Mouse (Mus musculus): ENCODE measurements around the gene Acad9.

DNA sequence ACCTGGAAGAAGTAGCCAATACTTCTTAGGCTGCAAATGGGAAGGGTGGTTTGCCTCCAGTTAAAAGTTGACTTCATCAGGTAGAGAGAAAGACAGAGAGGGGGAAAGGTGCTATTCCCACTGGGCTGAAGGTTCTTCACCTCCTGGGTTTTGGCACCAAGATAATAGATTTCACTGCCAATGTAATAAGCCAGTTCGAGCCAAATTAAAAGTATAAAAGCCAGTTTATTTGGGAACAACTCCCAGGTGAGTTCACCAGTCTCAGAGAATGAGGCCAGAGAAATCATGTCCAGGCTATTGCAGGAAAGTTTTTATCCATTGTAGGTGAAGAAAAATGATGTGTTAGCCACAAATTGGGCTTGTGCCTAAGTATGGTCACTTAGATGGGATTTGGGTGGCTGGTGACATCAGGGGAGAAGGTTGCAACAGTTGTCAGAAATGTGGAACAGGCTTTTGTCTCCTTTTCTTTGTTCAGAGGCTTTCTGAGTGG is 72.4 kb downstream of the Acad9 start:
- TF ChIP-seq GATA1 (IDR thresholded peaks at IDR 0.05; ENCODE audit: low read length), result no peak
- no peak for TF ChIP-seq TAL1 (IDR thresholded peaks at IDR 0.05; ENCODE audit: low read length)
